Mouse (Mus musculus) megakaryocyte, embryonic 14.5 days (primary cell): ENCODE measurements around the gene Atp1b3.

ENCODE experiments used
- FLI1 ChIP-seq: IDR thresholded peaks from 2 replicates; pipeline ENCODE4 v1.6.1; 2012; ENCODE audit warnings: low read length, inconsistent platforms, mixed read lengths
- GATA1 ChIP-seq: IDR thresholded peaks from 3 replicates; pipeline ENCODE4 v1.6.1; 2012; ENCODE audit warnings: mixed read lengths, low read length, inconsistent platforms, borderline replicate concordance

GRCm38 (mm10) chr9:96350476-96350875 lies 13.8 kb downstream of the Atp1b3 start:
- no peak for TF ChIP-seq GATA1
- TF ChIP-seq FLI1, result no peak
